Mouse (Mus musculus): Measurements from ENCODE around the gene Apobec4. TPM values are rescaled to one million over a fixed set of nuclear protein-coding genes. Genes with fewer than 3 reads are reported as not detected.
"Not testable (repeated sequence)": the region's sequence is repeated elsewhere in the genome, so short reads cannot be mapped to it uniquely, and the experiment has no call there.

Apobec4 gene
- polyA plus RNA-seq, 1 experiment: not detected

DNA sequence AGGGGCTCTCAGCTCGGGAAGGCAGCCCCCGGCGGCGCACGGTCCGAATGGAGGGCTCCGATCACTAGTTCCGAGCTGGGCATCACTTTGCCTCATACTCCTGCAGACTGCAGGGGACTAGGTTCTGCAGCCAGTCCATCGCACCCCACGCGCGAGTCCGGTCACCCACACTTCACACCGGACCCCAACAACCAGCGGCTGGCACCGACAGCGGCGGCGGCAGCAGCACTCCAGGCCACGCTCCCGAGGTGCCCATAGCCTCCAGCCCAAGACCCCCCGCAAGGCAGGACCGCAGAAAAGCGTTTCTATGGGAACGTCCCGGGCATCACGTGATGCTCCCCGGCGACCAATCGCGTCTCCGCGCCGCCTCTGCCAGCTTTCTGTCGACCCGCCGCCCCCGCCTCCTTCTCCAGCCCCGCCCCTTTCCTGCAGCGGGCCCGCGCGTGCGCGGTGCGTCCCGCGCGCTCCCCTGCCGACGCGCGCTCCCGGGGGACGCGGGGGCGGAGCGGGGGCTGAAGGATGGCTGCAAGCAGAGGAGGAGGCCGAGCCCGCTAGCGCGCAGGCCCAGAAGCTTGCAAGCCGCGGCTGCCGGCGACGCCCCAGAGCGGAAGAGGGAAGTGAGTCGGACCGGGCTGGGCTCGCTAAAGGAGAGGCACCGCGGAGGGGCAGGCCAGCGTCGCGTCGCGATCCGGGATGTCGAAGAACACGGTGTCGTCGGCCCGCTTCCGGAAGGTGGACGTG, 15.9 kb downstream of the Apobec4 start, which contains the start of the genes Rgl1 and Arpc5:
Rgl1 (minus strand) TSS at position 320 of the 741 bp plus-strand sequence.
Arpc5 (plus strand) TSS at position 511 of the 741 bp plus-strand sequence.
- DNase-seq (ENCODE audit: extremely low spot score in 1 of 2, low spot score in 1 of 2): peak; percentile 87 to 96

DNA sequence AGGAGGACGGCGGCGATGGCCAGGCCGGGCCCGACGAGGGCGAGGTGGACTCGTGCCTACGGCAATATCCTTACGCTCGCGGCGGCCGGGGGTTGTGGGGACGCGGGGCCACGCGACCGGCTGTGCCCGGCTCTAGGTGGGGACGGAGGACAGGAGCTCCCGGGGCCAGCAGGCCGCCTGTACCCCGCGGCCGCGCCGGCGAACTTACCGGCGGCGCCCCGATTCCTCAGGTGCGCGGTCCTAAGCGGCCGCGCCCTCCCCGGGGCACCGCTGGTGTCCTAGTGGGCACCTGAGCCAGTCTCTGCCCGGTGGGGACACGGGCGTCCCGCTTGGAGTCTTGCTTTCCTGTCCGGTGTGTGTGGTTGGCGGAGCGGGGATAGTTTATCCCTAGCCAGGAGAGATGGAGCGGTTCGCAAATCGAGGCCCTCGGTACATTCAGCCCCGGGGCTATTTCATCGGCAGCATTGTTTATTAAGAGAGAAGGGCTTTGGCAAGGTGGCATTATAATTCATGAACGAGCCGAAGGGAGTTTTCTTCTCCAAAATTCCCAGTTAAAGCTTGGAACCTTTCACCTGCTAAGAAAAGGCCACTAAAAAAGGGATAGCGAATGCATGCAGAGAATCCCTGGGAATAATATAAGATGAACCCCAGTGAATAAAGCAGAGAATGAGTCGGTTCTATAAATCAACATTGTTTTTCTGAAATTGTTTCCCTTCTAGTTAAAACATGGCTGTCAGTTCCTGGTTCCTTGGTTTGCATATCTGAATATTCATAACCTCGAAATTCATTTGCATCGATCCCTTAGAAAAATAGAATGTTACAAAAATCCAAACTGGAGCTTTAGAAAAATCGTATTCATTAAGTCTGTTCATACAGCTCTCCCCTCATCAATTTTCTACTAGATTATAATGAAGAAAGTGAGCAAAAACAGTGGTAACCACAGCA, 16.7 kb downstream of the Apobec4 start:
- no peak for DNase-seq (ENCODE audit: extremely low spot score in 1 of 2, low spot score in 1 of 2)

DNA sequence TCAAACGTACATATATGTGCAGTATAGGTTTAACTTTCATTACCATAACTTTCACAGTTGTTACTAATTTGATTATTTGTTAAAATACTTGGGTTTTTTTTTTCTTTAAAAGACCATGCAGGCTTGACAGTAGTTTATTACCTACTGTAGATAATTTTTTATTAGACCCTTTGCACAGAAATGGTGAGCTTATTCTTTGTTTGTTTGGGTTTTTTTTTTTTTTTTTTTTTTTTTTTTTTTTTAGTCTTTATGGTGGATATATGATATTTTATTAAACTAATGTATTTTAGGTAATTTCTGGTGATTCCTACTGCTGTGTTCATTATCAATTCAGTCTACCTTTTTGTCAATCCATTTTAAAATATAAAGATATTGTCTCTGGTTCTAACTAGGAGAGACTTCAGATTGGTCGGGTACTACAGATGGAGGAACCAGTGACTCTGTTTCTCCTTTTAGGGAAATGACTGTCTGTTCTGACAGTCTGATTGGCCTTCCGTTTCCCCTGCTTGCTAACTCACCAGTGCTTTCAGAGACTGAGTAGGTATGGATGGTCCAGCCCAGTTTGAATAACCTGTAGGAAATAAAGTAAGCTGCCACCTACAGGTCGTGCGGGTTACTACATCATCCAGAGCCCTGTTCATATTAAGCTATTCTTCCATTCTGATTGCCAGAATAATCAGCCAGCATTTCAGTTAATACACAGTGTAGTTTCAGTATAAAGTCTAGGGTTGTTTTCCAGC, 17.6 kb downstream of the Apobec4 start:
- DNase-seq (ENCODE audit: extremely low spot score in 1 of 2, low spot score in 1 of 2): peak; percentile 83 to 94

DNA sequence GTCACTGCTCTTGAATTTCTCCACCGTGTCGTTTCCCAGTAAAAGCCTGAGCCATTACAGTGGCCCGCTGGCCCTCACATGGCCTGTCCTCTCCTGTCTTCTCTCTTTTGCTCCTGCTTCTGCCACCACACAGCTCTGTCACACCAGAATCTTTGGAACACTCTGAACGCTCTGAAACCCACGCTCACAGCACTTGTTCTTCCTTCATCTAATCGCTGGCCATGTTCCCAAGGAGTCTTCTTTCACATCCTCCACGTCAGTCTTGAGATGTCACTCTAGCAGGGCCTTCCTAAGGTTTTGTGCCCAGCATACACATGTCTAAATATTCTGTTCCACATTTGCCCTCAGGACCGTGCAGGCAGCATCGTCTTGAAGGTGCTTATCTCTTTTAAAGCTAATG, 20.7 kb downstream of the Apobec4 start:
- DNase-seq (ENCODE audit: extremely low spot score in 1 of 2, low spot score in 1 of 2): no peak

DNA sequence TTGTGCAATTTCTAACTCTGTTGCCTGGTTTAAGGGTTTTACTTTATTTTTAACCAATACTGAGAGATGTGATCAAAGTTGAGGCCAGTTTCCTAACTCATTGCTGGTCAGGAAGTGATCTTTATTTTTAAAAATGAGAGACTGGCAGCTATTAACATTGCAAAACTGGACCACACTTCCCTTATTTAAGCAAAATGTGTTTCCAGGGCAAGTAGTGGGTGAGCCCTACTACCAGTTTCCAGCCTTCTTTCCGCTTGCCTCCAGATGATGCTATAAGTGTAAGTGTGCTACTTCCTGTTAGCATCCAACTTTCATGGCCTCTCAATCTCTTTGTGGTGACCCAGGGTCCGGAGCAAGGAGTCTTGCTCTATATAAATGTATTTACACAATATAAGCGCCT, 24.2 kb downstream of the Apobec4 start:
- DNase-seq (ENCODE audit: extremely low spot score in 1 of 2, low spot score in 1 of 2): not testable (repeated sequence)

DNA sequence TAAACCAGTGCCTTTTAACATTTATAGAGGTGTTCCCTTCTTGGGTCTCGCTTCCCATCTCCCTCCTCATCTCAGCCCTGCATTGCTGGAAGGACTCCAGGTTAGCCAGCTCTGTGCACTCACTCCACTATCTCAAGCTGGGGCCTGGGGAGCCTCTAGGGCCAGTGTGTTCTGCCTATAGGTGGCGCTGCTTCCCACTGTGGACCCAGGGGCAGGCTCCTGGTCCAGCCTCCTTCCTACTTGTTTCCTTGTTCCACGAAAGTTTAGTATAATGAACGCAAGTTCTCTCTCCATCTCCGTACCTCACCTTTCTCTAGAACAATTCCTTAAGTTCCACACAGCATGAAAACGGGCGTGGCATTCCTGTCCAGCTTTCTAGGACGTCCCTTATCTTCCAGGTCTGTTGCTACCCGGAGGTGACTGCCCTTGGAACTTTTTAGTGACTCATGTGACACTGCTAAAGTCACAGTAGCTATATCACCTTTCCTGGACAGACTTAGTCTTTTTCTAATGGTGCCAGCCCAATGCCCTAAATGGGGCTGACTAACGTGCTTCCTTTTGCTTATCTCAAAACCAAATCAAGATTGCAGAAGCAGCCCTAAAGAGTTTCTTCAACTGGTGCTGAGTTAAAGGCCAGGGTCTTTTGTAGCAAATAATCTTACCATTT, 28.9 kb downstream of the Apobec4 start:
- peak in 1 of 2 experiments; percentile 84 for DNase-seq (ENCODE audit: extremely low spot score in 1 of 2, low spot score in 1 of 2)

DNA sequence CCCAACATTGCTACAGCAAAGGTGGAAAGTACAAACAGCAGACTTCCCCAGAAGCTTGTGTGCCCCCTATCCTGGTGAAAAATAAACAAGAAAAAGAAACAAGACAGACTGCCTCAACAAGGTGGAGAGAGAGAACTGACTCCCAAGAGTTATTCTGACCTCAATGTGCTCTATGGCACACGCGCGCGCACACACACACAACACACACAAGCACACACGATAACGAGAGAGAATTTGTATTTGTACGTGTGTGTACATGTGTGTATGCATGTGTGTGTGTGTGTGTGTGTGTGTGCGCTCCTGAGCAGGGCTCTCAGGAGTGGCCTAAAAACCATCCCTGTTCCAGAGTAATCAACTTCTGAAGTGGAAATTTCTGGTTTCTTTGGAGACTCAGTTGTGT, 34.3 kb downstream of the Apobec4 start:
- DNase-seq (ENCODE audit: extremely low spot score in 1 of 2, low spot score in 1 of 2): no peak

DNA sequence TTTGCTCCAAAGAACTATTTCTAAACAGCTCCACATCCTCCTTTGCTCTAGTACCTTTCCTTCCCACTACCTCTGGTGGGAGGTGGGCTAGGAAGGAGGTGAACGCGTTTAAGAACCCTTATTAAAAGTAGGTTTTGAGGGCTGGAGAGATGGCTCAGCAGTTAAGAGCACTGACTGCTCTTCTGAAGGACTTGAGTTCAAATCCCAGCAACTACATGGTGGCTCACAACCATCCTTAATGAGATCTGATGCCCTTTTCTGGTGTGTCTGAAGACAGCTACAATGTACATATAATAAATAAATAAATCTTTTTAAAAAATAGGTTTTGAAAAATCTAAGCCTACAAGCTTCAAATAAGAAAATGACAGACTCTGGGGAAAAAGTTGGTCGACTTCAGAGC, 35.1 kb downstream of the Apobec4 start:
- not testable (repeated sequence) for DNase-seq (ENCODE audit: extremely low spot score in 1 of 2, low spot score in 1 of 2)

DNA sequence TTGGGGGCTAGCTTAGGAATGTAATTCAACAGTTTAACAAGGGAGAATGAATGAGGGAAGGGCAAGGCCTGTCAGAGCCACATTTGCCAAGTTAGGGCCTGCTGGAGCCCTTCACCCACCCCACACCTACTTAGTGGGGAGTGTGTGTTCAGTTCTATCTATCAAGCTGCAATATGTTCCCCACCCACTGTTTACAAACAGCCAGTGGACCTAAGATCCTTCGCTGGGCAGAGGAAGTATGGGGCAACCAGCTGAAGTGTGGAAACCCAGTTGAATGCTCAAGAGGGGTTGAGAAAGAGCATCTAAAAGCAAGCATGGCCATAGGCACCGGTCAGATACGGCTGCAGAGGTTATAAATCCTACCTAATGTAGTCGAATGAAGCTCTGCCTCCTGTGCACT, 36.6 kb downstream of the Apobec4 start:
- DNase-seq (ENCODE audit: extremely low spot score in 1 of 2, low spot score in 1 of 2): no peak

DNA sequence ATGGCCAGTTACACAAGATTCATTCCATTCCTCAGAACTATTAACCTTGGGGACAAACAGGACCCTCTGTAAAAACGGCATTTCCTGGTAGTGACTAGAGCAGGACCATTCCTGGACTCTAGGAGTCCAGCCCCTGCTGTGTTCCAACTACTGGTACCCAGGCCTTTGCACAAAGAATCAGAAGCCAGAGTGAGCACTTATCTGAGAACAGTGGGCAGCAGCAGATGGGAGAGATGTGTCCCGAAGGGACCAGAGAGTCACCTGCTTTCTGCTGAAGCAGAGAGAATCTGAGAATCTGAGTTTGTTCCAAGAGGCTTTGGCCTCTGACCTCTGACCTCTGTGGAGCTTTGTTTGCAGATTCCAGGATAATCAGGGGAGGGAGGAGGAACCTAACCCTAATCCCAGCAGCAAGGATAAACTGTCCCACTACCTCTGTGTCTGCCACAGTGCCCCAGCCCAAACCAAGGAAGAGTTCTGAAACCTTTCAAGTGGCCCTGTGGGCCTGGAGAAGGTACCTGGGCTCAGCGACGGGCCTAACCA, 37.8 kb downstream of the Apobec4 start:
- DNase-seq (ENCODE audit: extremely low spot score in 1 of 2, low spot score in 1 of 2): no peak

DNA sequence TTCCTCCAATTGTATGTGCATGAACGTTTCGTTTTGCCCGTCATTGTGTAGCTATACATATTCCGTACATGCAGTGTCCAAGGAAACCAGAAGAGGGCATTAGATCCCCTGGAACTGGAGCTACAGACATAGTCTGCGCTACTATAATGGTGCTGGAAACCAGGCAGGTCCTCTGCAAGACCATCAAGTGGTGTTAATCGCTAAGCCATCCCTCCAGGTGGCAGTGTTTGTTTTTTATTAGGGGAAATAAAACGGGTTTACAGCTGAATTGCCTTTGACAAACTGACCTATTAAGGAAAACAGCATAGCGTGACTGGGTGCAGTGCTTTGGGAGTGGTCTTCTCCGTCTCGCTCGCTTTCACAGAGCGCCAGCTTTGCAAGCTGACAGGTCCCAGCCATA, 39.9 kb downstream of the Apobec4 start:
- peak in 1 of 2 experiments; percentile 47 for DNase-seq (ENCODE audit: extremely low spot score in 1 of 2, low spot score in 1 of 2)

DNA sequence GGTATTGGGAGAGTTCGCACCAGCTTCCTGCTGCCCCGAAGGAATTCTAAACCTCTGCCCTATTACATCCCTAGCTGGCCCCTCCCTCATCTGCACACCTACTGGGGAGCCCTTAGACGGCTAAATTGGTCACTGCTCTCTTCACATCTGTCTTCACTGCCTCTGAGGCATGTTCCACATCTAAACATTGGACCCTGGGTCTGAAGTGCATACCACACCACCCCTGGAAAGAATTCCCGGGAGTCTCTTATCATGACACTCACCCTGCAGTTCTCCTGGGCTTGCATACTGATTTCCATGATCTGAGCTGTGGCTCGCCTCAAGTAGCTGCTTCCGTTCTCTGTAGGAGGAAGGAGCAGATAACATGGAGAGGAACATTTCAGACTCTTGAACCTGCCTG, 40.5 kb downstream of the Apobec4 start:
- no peak for DNase-seq (ENCODE audit: extremely low spot score in 1 of 2, low spot score in 1 of 2)

DNA sequence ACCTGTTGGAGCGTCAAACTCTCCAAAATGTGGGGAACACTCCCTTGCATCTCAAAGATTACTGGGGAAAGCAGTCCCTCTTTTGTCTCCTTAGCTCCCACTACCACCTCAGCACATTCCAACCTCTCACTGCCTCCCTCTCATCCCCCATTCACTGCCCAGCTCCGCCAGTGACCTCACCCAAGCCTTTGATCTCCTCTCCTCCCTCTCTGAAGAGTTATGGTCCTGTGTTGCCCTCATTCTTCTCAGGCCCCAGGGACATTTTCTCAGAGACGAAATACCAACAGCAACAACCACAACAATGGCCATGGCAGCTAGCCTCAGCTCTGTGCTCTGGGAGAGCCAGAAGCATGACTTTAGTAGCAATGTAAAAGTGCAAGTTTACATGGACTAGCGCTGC, 40.9 kb downstream of the Apobec4 start:
- DNase-seq (ENCODE audit: extremely low spot score in 1 of 2, low spot score in 1 of 2): no peak

DNA sequence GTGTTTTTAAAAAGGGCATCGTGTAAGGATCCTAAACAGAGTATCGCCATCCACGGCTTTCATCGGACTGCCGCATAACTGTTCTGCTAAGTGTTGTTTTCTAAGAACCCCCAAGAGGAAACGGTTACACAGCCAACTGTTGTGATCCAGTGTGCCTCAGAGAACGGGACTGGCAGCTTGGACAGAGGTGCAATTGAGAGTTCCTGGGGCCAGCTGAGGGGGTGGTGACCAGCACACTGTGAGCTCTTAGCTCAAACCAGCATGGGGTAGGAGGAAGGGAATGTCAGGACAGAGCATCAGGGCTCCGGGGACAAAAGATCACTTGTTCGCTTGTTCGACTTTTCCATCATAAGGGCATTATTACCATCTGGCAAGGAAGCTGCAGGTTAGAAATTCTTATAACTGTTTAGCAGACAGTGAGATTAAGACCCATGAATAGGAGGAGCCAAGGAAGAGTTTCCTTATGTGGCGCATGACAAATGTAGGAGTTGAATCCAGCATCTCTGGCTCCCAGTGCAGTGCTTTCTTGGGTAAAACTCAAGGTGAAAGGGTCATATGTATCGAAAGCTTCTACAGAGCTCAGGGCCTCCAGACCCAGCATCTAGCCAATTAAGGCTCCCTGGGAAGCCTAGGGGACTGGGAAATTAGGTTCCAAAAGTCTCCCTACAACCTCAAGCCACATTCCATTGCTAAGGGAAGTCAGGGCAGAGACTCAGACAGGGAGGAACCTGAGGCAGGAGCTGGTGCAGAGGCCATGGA, 42.6 kb downstream of the Apobec4 start:
- DNase-seq (ENCODE audit: extremely low spot score in 1 of 2, low spot score in 1 of 2): peak; percentile 28 to 42

DNA sequence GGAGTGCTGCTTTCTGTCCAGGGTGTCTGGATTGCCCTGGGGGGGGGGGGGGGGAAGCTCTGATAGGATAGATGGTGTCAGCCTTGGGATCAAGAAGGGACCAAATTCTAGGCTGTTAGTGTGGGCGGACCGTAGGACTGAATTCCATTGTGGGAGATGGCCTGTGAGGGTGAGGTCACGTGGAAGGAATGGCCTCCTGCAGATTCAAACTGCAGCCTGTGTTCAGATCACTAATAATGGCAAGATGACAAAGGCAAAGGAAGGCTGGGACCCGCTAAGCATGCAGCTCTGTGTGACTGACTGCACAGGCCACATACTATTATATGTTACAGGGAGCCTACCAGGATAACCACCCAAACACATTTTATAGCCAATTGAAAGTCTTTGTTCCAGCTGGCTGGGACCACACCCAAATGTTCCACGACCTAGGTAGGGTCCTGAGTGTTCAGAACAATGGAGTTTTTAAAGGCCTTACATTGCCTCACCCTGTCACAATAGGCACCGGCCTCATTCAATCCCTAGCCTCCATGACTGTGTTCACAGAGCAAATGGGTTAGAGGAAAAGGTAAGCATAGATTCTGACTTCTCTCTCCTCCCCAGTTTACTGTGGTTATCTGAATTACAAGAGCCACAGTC, 43.3 kb downstream of the Apobec4 start:
- DNase-seq (ENCODE audit: extremely low spot score in 1 of 2, low spot score in 1 of 2): no peak

DNA sequence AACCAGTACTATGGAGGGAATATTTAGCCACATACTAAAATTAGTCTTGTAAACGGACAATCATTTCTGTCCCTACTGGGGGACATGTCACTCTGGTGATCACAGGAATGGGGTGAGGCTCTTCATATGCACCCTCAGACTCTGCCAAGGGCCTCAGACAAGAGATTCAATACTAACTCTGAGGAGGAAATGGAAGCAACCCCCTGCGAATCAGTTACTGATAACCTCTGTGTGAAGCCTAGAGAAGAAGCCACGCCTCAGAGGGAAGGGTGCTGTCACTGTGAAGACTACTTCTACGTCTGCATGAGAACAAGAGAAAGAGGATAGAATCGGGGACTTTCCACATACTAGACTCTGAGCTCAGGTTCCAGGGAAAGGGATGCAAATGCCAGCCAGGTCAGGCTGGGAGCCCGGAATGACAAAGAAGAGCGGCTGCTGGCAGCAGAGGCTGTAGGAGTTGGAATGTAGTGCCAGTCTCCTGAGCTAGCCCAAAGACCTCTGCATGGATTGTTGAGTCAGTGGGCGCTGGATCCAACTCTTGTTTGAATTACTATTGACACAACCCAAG, 45.4 kb downstream of the Apobec4 start:
- no peak for DNase-seq (ENCODE audit: extremely low spot score in 1 of 2, low spot score in 1 of 2)

DNA sequence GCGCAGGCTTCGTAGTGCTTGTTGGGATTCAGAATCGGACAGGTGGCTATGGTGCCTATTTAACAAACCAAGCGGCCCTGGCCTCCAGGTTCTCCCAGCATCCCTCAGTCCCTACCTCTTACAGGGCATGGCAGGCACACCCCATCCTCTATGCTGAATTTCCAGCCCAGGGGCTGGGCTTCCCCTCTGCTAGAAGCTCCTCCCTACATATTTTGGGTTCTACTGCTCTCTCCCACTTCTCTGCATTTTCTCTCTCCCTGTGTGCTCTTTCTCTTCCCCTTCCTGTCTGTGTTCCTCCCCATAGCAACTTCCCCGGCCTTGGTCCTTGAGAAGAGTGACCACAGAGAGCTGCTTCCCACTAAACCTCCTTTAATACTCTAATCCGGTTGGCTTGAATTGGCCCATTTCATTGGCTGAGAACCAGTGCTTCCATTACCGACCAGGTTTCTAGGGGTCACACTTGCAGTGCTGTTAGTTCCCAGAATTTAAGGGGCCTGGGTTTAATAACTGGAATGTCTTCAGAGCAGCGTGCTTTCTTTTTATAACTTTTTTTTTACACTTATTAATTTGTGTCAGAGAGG, 46.4 kb downstream of the Apobec4 start:
- no peak for DNase-seq (ENCODE audit: extremely low spot score in 1 of 2, low spot score in 1 of 2)

DNA sequence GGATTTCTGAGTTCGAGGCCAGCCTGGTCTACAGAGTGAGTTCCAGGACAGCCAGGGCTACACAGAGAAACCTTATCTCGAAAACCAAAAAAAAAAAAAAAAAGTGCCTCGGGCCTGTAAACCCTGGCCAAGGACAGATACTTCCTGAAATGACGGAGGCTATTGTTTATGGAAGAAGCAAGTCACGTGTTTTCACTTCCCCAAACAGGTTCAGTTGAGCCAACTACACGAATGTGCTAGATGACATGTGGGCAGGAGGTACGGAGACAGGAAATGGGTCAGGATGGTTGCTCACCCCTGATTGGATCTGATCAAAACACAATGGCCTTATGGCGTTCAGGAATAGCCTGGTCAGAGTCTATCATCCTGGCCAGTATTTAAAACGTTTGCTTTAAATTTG, 47.8 kb downstream of the Apobec4 start:
- no peak for DNase-seq (ENCODE audit: extremely low spot score in 1 of 2, low spot score in 1 of 2)

Measured in frontal cortex, adult 2 months (tissue).